Mouse (Mus musculus): Measurements from ENCODE around the gene Slc19a2. TPM values are rescaled to one million over a fixed set of nuclear protein-coding genes. Genes with fewer than 3 reads are reported as not detected.

Slc19a2 gene
- polyA plus RNA-seq, 2 experiments from 2014 or later = 0.76 to 1.6 TPM

DNA sequence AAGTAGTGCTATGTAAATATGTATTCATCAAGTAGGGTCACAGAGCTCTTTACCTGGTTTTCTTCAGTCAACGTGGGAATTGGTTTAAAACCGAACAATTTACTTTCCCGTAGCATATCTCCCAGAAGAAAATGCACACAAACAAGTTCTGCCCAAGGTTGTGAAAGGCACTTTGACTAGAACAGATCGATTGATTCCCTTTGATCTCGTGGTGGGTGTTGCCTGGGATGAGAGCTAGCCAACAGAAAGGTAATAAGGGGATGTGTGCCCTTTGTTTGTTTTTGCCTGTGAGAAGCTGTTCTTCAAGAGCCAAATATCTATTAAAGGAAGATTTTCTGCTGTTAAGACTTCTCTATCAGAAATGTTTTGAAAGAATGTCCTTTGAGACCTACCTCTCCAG is 3.7 kb downstream of the Slc19a2 start:
- no peak for ATAC-seq

DNA sequence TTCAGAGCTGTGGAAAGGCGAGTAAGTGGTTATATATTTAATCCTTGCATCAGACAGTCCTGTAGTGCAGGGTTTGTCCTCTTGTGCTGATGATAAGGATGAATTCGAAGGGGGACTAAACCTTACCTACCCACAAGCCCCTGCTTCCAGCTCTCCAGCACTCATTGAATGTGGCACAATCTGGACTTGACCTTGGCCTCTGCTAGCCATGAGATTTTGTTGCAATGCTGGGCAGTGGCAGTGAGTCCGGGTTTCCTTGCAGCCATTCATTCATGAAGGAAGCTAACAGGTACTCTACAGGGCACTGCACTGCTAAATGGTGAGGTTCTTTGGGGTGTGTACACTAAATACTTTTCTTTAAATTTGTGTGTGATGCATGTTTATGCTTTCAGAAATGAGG is 6.0 kb downstream of the Slc19a2 start:
- no peak for ATAC-seq

DNA sequence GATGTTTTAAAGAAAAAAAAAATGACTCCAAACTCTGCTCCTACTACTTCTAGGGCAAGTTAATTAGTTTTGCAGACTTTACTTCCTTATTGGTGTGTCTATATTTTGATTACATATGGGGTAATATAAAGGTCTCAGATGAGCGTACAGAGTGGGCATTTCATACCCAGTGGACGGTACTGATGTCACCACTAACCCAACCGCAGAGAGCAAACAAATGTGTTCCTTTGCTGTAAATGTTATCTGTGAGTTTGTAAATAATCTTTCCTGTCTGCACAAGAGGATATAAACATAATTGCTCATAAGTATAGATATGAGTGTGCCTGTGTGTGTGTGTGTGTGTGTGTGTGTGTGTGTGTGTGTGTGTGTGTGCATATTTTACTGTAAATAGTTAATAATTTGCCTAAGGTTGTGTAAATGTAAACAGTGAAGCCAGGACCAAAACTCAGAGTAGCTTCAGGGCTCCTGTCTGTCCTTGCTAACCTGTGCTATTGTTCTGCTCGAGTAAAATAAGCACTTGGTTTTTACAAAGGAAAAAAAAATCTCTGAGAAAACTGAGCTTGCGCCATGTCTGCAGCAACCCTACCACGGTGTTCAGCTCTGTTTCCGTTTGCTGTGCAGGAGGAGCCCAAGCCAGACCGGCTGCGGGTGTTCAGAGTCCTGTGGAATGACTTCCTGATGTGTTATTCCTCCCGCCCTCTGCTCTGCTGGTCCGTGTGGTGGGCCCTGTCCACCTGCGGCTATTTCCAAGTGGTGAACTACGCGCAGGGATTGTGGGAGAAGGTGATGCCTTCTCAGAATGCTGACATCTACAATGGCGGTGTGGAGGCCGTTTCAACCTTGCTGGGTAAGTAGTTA is 11.6 kb downstream of the Slc19a2 start:
- ATAC-seq = no peak

DNA sequence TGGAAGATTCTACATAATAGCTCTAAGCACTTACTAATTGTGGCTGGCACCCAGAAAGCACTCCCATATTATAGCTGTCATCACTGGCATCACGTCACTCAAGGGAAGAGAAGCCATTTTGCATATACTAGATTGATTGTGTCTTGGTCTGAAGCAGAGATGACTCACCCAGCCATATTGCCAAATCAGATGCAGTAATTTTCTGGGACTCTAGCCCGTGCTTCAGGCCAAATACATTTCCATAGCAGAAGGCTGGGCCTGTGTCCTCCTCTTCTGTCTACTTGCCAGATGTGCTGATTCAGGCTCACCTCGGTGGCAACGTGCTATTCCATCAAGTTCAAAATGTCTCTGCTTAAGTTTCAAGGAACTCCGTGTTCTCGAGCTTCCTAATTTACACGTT is 12.7 kb downstream of the Slc19a2 start:
- no peak for ATAC-seq

DNA sequence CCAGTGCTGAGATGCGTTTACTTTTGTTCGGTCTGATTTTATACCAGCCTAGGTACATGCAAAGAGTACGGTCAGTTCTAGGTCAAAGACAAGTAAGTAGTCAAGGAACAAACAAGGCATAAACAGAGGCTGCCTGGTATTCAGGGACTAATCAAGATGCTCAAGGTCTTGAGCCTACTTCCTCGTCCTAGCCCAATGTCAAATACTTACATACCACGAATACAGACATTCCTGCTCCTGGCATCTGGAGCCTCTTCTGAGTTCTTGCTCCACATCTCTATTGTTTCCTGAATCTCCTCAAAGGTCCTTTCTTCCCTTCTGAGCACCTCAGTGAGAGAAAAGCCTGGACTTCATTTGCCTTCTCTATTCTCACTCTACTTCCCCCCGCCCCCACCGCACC is 22.1 kb downstream of the Slc19a2 start:
- no peak for ATAC-seq

DNA sequence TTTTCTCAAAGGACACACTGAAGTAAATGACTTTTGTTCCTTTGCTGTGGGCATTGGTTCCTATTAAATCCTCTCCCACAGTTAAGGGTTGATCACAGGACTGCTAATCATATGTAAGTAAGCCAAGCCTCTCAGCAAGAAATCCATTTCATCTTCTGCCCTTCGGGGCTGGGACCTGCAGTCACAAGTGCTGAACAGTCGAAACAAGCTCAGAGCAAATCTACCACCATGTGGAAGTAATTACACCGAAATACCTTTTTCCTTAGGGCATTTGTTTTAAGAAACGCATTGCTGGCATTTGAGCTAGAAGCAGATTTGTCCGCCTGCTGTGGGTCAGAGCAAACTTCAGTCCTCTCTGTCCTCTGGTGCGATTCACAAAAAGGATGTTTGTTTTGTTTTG is 24.8 kb downstream of the Slc19a2 start:
- no peak for ATAC-seq

DNA sequence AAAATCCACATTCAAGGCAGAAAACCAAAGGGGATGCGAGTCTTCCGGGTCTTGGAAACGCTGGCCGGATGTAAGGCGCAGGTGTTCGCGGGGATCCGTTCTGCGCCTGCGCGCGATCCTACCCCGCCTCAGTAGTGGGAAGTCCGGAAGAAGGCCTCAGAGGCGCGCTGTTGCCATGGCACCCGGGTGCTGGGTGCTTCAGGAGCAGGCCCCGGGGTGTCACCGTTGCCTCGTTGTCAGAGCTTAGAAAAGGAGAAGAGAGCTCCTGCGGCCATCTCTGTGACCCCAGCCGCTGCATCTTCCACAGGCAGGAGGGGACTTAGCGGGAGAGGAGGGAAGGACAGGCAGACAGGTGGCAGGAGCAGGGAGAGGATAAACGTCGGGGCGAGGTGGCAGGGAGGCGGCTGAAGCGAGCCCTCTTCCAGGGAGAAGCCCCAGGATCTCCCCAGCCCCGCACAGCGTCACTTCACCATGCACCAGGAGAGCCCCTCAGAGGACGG is 26.7 kb downstream of the Slc19a2 start, which contains the start of gene Ccdc181:
Gene Ccdc181 (plus strand): TSS at position 131 of the 500 bp plus-strand sequence.
- peak; percentile 100 for ATAC-seq

DNA sequence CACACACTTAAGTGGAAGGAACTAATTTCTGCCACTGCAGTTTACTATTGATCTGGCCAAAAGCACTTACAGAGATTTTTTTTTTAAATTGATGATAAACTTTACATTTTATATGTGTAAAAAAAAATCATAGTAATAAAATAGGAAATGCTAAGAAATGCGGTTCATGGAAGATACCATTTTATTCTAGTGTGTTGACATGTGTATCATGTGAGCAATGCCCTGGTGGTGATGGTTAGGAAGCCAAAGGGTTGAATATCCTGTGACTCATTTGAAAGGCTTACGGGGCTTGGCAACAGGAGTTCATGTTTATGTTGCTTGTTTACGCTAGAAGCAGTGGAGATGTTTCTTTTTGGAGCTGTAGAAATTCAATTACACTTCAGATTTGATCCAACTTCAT is 27.7 kb downstream of the Slc19a2 start:
- ATAC-seq = no peak

DNA sequence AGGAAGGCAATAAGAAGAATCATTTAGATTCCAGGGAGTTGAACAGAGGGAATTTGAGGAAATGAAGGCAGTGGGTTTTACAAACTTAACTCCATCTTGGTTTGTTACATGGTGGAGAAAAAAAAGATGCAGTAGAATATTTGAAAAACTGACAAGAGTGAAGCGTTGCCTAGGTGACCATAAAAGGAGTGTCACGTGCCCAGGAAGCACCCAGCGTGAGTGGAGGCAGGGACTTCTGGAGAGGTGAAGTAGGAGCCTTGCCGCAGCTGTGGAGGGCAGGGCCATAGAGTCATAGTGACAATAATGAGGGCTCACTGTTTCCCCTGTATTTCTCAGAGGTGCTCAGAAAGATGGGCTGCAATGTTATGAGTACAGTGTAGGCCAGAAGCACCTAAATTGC is 30.5 kb downstream of the Slc19a2 start:
- ATAC-seq = no peak

DNA sequence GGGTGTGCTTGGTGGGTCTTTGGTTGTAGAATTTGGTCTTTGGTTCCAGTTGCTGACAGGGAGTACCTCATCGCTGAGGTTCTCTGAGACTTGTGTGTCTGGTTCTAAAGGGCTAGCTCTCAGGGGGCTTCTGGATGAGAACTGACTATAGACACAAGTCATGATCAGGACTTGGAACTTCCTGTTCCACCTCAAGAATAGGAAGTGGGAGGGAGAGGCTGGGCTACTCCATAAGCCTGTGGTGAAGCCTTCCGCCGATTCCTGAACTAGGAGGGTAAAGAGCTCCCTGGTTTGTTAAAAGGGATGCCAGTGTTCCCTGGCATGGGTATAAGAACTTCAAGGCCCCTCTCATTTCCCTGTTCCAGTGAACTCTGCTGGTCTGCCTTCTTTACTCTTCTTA is 35.2 kb downstream of the Slc19a2 start:
- no peak for ATAC-seq

DNA sequence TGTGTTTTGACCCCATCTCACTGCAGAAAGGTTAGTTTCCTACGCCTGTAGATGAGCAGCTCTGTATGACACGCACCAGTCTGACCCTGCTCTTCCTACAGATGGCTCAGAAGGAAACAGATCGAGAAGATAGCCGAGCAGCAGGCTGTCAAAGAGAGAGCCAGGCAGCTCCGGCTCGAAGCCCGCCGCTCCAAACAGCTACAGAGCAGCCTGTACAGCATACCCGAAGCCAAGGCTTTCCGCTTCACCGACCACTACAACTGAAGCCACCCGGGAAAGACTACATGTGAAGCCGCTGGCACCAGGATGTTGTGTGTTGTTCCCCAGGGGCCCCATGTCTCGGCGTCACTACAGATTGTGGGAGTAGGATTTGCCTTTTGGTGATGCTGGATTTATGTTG is 38.6 kb downstream of the Slc19a2 start:
- no peak for ATAC-seq

DNA sequence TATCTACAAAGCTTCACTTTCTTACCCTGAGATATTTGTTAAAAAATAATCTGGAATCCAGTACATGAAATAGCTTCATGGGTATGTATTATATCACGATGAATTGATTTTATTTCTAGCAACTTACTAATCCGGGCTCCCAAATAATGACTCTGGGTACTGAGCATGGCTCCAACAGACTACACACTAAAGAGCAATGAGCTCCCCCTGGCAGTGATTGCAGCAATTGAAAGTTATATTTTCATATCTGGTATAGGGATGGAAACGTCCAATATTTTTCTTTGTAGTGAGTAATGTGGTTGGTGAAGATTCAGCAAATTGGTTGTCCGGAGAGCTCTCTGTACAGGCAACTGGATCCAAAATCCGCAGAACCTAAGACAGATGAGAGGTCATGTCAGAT is 43.2 kb downstream of the Slc19a2 start:
- ATAC-seq = no peak

DNA sequence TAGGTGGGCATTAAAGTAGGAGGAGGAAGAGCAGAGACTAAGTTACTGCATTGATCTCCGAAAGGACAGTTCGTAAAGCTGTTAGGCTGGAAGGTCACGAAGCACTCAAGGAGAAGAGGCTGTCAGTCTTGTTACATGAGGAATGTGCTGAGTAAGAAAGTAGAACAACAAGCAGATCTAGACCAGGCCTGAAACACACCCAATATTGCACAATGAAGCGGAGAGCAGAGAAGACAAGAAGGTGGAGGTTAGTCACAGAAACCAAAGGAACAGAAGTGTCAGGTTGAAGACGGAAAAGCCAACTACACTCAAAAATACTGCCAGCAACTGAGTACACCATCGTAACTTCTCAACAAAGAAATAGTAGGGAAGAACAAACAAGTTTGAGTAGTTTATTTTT is 45.2 kb downstream of the Slc19a2 start:
- ATAC-seq = no peak

DNA sequence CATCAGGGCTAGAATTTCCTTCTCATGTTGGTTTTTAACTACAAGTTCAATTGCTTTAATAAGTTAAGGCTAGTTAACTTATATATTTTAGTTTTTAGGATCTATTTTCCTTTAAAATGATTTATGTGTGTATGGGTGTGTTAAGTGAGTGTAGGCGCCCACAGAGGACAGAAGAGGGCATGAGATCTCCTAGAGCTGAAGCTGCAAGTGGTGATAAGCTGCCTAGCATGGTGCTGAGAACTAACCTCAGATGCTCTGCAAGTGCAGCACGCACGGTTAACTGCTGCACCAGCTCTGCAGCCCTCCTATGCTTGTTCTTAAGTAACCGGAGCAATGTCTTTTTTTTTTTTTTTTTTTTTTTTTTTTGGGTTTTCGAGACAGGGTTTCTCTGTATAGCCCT is 47.6 kb downstream of the Slc19a2 start:
- ATAC-seq = no peak

DNA sequence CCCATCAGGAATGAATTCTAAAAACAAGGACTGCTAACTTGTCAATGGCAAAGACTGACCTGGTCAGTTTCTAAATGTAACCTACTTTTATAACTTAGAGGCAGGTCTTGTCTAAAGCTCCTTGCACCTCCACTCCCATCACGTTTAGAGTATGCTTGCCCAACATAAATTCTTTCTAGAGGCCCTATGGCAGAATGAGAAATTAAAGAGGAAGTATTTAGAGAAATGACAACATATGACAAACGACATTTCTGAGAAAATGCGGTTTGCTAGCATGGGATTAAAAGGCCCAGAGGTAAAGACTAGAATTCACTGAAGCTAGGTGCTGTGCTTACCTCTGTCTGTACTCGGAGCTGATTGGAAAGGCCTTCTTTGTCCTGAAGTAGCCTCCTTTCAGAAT is 53.1 kb downstream of the Slc19a2 start:
- ATAC-seq = no peak

DNA sequence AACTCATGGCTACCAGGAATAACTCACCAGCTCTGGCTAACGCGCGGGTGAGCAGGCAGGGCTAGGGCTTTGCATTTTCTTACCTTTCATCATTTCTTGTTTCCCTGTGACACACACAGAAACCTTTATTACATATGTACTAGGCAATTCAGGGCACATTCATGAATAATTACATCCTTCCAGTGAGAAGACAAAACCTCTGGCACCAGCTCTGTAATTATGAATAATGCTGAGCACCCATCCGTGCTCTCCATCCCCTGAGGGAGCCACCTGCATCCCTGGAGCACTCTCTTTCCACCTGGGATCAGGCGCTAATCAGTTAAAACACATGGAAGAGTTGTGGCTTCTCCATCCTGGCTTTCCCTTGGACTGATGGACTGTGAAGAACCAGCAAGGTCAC is 55.0 kb downstream of the Slc19a2 start, which contains the start of gene Nme7:
Gene Nme7 (plus strand): TSS at position 301 of the 400 bp plus-strand sequence.
- ATAC-seq = no peak

DNA sequence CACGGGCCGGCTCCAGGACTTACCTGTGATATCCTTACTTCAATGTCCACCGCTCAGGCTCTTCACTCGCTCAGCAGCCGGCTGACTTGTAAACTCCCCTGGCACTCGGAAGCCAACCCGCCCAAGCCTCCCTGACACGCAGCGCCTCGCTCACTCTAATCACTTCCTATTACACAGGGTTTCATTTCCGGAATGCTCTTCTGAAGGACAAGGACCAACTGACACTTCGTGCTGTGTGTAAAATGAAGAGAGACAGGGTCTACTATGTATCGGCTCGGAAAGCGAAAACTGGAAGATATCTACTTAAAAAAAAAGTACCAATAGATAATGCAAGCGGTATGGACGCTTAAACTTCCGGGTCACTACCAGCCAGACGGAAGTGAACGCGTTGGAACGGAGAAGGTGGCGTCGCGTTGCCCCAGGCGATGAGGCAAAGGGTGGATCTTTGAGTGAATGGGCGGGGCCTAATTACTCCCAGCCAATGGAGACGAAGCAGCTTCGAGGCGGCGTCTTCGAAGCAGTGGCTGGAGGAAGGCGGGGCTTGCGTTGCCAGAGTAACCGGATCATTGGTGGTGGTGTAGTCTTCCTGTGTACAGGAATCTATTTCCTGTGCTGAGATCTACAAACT is 58.4 kb downstream of the Slc19a2 start, which contains the start of gene Blzf1:
Gene Blzf1 (minus strand): TSS at position 366 of the 628 bp plus-strand sequence.
- ATAC-seq = peak; percentile 98

DNA sequence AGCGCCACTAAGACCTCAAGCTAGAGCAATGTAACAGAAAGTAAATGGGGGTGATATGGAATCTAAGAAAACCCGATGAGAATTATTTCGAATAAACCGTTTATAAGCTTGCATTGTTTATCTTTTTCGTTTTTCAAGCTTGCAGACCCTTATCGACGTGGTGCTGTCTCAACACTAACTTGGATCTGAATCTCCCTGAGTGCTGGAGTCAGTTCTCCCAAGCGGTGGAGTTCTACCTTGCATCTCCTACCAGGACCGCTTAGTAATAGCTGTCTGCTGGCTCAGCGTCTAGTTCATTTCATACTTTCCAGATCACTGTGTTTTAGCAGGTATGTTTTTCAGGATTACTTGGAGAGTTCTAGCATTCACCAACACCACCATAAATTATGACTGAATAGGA is 59.1 kb downstream of the Slc19a2 start:
- no peak for ATAC-seq

DNA sequence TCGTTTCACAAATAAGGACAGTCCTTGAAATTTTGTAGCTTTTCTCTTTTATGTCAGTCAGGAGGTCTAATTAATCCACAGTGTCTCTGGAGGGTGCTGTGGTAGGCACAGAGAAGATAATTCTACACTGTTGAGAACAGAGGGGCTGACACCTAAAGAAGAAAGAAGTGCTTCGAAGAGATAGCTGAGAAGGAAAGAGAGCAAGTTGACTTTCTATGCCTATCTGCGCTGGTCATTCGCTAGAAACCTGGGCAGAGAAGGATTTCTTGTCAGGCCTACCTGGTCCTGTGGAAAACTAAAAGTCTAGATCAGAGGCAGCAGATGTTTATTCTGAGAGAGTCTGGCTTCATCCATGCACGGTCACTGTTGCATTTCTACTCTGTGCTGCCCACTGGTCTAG is 65.2 kb downstream of the Slc19a2 start:
- ATAC-seq = no peak

All from CD4-positive, CD25-positive, alpha-beta regulatory T cell, adult 4 months (primary cell).